Mouse (Mus musculus): ENCODE measurements around the gene Bicc1.

The Bicc1 gene

GRCm38 (mm10) chr10:70987396-70987795 is 172.1 kb downstream of the Bicc1 start:
- Histone ChIP-seq H3K4me3 (replicated peaks; ENCODE audit: low read length) (no peak overlapping the region), H3K36me3 (ENCODE audit: insufficient read depth, low read length) (no peaks in the 10 kb centered on the region), H3K4me1 (replicated peaks; ENCODE audit: low read depth, low read length) (no peaks in the 10 kb centered on the region), H3K27me3 (ENCODE audit: insufficient read depth, low read length) (no peaks in the 10 kb centered on the region), H3K9me3 (ENCODE audit: low read length) (no peaks in the 10 kb centered on the region)
- no peak for TF ChIP-seq POU5F1 (IDR thresholded peaks at IDR 0.05; ENCODE audit: borderline replicate concordance, low read length)
- TF ChIP-seq NANOG (IDR thresholded peaks at IDR 0.05; ENCODE audit: borderline replicate concordance, low read length) = no peak
- TF ChIP-seq CTCF (conservative IDR thresholded peaks at IDR 0.05; ENCODE audit: low read length) = no peak

DNA sequence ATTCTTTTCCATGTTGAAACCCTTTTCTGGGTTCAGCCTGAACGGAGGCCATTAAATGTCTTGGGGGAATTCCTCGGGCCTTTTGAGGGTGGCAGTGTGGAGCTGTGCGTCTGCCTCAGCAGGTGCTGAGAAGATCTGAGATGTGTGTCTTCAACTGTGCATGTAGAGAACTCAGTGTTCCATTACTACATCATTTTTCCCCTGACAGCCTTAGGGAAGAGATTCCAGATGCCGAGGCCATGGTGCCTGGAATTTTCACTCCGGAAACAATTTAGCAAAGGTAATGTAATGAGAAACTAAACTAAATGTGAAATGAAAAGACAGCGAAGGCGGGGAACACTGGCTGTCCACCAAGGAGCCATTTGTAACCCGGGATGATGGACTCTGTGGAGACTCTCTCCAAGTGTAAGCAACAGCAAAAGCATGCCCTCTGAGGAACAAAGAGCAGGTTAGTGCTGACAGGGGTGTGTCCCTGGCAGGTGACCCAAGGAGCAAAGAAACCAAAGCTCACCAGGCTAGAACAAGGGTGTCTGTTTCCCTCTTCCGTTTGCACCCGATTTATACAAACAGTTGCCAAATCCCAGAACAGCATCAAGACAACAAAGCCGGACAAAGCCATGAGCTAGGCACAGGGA is 176.3 kb downstream of the Bicc1 start:
- no peak overlapping the region for H3K4me3 ChIP-seq (replicated peaks; ENCODE audit: low read length)
- H3K4me1 ChIP-seq (replicated peaks; ENCODE audit: low read depth, low read length) = peaks cover 8% of the 10 kb centered on the region
- H3K9me3 ChIP-seq (ENCODE audit: low read length) = no peaks in the 10 kb centered on the region
- no peaks in the 10 kb centered on the region for H3K36me3 ChIP-seq (ENCODE audit: insufficient read depth, low read length)
- no peak for TF ChIP-seq CTCF (conservative IDR thresholded peaks at IDR 0.05; ENCODE audit: low read length)
- no peak for TF ChIP-seq NANOG (IDR thresholded peaks at IDR 0.05; ENCODE audit: borderline replicate concordance, low read length)
- no peak for TF ChIP-seq POU5F1 (IDR thresholded peaks at IDR 0.05; ENCODE audit: borderline replicate concordance, low read length)
- H3K27me3 ChIP-seq (ENCODE audit: insufficient read depth, low read length) = no peaks in the 10 kb centered on the region

- TF ChIP-seq NANOG (IDR thresholded peaks at IDR 0.05; ENCODE audit: borderline replicate concordance, low read length) (no peak), CTCF (conservative IDR thresholded peaks at IDR 0.05; ENCODE audit: low read length) (no peak), POU5F1 (IDR thresholded peaks at IDR 0.05; ENCODE audit: borderline replicate concordance, low read length) (no peak)
- Histone ChIP-seq H3K36me3 (ENCODE audit: insufficient read depth, low read length) (no peaks in the 10 kb centered on the region), H3K4me3 (replicated peaks; ENCODE audit: low read length) (no peak overlapping the region), H3K9me3 (ENCODE audit: low read length) (no peaks in the 10 kb centered on the region), H3K27me3 (ENCODE audit: insufficient read depth, low read length) (no peaks in the 10 kb centered on the region), H3K4me1 (replicated peaks; ENCODE audit: low read depth, low read length) (peaks cover 8% of the 10 kb centered on the region)
These were observed 177.3 kb downstream of the Bicc1 start for GRCm38 (mm10) chr10:70982156-70982555.

- Histone ChIP-seq H3K36me3 (ENCODE audit: insufficient read depth, low read length) (no peaks in the 10 kb centered on the region), H3K27me3 (ENCODE audit: insufficient read depth, low read length) (no peaks in the 10 kb centered on the region), H3K4me1 (replicated peaks; ENCODE audit: low read depth, low read length) (peaks cover 8% of the 10 kb centered on the region), H3K9me3 (ENCODE audit: low read length) (no peaks in the 10 kb centered on the region), H3K4me3 (replicated peaks; ENCODE audit: low read length) (no peak overlapping the region)
- no peak for TF ChIP-seq POU5F1 (IDR thresholded peaks at IDR 0.05; ENCODE audit: borderline replicate concordance, low read length)
- TF ChIP-seq CTCF (conservative IDR thresholded peaks at IDR 0.05; ENCODE audit: low read length) = no peak
- TF ChIP-seq NANOG (IDR thresholded peaks at IDR 0.05; ENCODE audit: borderline replicate concordance, low read length) = no peak
These were observed 179.8 kb downstream of the Bicc1 start for GRCm38 (mm10) chr10:70979657-70980056.

DNA sequence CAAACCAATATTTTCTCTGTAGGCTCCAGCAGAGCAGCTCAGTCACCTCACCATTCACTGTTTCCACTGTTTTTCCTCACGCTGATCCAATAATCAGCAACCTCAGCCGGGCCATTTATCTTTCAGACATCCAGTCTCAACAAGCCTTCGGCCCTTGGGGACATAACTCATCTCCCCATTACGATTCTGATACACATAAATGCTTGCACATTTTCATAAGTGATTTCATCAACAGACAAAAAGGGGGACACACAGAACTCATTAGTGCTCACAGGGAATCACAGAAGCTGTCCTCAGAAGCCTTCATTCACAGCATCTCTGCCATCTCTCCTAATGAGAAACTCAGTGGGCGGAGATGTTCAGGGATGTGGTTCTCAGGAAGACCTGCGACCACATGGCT is 182.4 kb downstream of the Bicc1 start:
- H3K4me3 ChIP-seq (replicated peaks; ENCODE audit: low read length) = no peak overlapping the region

GRCm38 (mm10) chr10:70976633-70977032 is 182.9 kb downstream of the Bicc1 start:
- H3K4me3 ChIP-seq (replicated peaks; ENCODE audit: low read length) = no peak overlapping the region
- TF ChIP-seq CTCF (conservative IDR thresholded peaks at IDR 0.05; ENCODE audit: low read length) = no peak
- no peak for TF ChIP-seq NANOG (IDR thresholded peaks at IDR 0.05; ENCODE audit: borderline replicate concordance, low read length)
- no peak for TF ChIP-seq POU5F1 (IDR thresholded peaks at IDR 0.05; ENCODE audit: borderline replicate concordance, low read length)
- H3K36me3 ChIP-seq (ENCODE audit: insufficient read depth, low read length) = no peaks in the 10 kb centered on the region
- no peaks in the 10 kb centered on the region for H3K27me3 ChIP-seq (ENCODE audit: insufficient read depth, low read length)
- no peaks in the 10 kb centered on the region for H3K9me3 ChIP-seq (ENCODE audit: low read length)
- peaks cover 1% of the 10 kb centered on the region for H3K4me1 ChIP-seq (replicated peaks; ENCODE audit: low read depth, low read length)

More for the DNA sequence above, 182.4 kb downstream of the Bicc1 start:
- Histone ChIP-seq H3K27me3 (ENCODE audit: insufficient read depth, low read length) (no peaks in the 10 kb centered on the region), H3K4me1 (replicated peaks; ENCODE audit: low read depth, low read length) (peaks cover 7% of the 10 kb centered on the region), H3K36me3 (ENCODE audit: insufficient read depth, low read length) (no peaks in the 10 kb centered on the region), H3K9me3 (ENCODE audit: low read length) (no peaks in the 10 kb centered on the region)
- TF ChIP-seq POU5F1 (IDR thresholded peaks at IDR 0.05; ENCODE audit: borderline replicate concordance, low read length) = no peak
- no peak for TF ChIP-seq NANOG (IDR thresholded peaks at IDR 0.05; ENCODE audit: borderline replicate concordance, low read length)
- no peak for TF ChIP-seq CTCF (conservative IDR thresholded peaks at IDR 0.05; ENCODE audit: low read length)

DNA sequence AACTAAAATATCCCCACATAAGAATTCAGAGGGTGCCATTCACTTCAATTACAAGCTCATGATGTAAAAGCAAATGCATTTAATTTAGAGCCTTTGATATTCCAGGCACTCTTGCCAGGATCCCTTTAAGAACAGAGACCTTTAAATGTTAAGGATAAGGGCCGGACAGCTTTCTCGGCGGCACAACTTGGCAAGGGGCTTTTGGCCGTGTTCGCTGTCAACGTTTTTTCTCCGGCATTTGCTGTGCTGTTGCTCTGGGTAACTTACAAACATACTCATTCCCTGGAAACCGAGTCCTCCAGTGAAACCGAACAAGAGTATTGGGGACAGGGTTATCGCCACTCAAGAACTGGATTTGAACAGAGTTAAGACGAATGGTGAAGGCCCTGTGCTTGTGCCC is 188.3 kb downstream of the Bicc1 start:
- Histone ChIP-seq H3K4me1 (replicated peaks; ENCODE audit: low read depth, low read length) (peaks cover 34% of the 10 kb centered on the region), H3K27me3 (ENCODE audit: insufficient read depth, low read length) (no peaks in the 10 kb centered on the region), H3K4me3 (replicated peaks; ENCODE audit: low read length) (no peak overlapping the region), H3K36me3 (ENCODE audit: insufficient read depth, low read length) (no peaks in the 10 kb centered on the region), H3K9me3 (ENCODE audit: low read length) (no peaks in the 10 kb centered on the region)
- no peak for TF ChIP-seq NANOG (IDR thresholded peaks at IDR 0.05; ENCODE audit: borderline replicate concordance, low read length)
- no peak for TF ChIP-seq POU5F1 (IDR thresholded peaks at IDR 0.05; ENCODE audit: borderline replicate concordance, low read length)
- no peak for TF ChIP-seq CTCF (conservative IDR thresholded peaks at IDR 0.05; ENCODE audit: low read length)

DNA sequence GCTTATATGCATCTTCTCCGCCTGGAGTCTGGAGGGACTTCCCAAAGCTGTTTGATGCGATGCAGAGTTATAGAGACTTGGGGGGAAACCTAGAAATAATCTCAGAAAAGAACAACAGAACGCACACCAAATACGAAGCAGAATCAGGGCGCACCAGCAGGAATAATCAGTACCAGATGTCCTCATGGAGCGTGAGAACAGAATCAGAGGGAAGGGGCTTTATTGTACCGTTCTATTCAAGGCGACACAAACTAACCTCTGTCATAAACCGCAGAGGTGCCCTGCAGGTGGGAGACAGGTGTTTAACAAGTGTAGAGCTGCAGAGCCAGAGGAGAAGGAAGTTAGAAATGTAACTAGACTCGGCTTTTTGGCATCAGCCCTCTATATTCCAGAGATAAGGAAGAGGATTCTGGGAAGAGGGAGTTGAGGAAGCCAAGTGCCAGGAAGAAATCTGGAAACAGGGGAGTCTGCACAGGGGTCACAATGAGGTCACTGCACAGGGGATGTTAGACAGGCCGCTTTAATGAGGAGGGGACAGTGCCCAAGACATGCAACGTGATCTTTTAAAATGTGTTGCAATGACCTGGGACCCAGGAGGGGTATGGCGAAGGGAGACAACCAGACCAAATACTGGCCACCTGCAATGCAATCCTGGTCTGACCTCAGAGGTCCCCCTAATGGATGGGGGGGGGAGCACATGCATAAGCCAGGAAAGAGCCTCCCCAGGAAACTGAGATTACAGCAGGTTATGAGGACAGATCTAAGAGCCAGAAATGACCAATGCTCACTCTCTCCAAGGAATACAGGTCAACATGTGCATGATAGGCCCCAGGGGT is 190.4 kb downstream of the Bicc1 start:
- H3K4me1 ChIP-seq (replicated peaks; ENCODE audit: low read depth, low read length) = peaks cover 40% of the 10 kb centered on the region
- no peaks in the 10 kb centered on the region for H3K9me3 ChIP-seq (ENCODE audit: low read length)
- no peaks in the 10 kb centered on the region for H3K27me3 ChIP-seq (ENCODE audit: insufficient read depth, low read length)
- H3K4me3 ChIP-seq (replicated peaks; ENCODE audit: low read length) = no peak overlapping the region
- TF ChIP-seq NANOG (IDR thresholded peaks at IDR 0.05; ENCODE audit: borderline replicate concordance, low read length) (no peak), POU5F1 (IDR thresholded peaks at IDR 0.05; ENCODE audit: borderline replicate concordance, low read length) (no peak), CTCF (conservative IDR thresholded peaks at IDR 0.05; ENCODE audit: low read length) (no peak)
- no peaks in the 10 kb centered on the region for H3K36me3 ChIP-seq (ENCODE audit: insufficient read depth, low read length)

Data from E14TG2a.4 (cell line).